Mouse (Mus musculus) frontal cortex, adult 2 months (tissue): Measurements from ENCODE around the gene Efcc1. TPM values are rescaled to one million over a fixed set of nuclear protein-coding genes. Genes with fewer than 3 reads are reported as not detected.
A peak's percentile ranks its signal among the peaks of the same experiment; 100 is the strongest.

ENCODE experiments used
- DNase-seq, 2 experiments: peaks; one replicate each; pipeline ENCODE4 v3.0.0; 2022; ENCODE audit warnings: low spot score in 1 of 2; ENCODE audit errors: extremely low spot score in 1 of 2
- polyA plus RNA-seq: library from polyadenylated mRNA; depleted of rRNA; stranded (reverse); fragments of >200 nt; gene quantifications from 2 replicates; pipeline ENCODE4 v1.2.3, GENCODE M21; 2012; rRNA removed

Gene Efcc1
- polyA plus RNA-seq = 4.3 and 4.5 TPM in 2 replicates

DNA sequence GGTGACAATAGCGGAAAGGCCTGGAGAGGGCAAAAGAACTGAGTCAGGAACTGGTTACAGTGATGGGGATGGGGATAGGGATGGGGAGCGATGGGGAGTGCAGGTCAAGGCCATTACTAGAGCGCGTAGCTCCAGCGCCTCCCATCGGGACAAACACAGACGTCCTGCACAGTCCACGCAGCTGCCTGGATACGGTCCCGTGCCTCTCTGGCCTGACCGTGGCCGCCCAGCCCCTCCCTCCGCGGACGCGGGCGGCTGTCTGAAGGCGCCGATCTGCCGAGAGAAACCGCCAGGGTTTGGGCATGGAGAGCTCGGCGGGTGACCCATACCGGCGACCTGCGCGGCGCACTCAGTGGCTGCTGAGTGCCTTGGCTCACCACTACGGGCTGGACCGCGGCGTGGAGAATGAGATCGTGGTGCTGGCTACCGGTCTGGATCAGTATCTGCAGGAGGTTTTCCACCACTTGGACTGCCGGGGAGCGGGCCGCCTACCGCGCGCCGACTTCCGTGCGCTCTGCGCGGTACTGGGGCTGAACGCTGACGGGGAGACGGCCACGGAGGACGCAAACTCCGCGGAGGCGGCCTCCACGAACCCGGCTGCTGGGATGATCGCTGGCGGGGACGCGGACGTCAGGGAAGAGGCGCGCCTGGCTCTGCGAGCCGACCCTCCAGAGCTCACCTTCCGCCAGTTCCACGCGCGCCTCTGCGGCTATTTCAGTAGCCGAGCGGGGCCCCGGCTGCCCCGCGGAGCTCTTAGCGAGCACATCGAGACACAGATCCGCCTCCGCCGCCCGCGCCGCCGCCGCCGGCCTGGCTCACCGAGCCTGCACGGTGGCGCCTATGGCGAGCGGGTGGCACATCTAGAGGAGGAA is at the start of gene Efcc1:
TSS of gene Efcc1 (plus strand) at position 279 of the 872 bp plus-strand sequence.
- DNase-seq = peak in 1 of 2 experiments; percentile 59

DNA sequence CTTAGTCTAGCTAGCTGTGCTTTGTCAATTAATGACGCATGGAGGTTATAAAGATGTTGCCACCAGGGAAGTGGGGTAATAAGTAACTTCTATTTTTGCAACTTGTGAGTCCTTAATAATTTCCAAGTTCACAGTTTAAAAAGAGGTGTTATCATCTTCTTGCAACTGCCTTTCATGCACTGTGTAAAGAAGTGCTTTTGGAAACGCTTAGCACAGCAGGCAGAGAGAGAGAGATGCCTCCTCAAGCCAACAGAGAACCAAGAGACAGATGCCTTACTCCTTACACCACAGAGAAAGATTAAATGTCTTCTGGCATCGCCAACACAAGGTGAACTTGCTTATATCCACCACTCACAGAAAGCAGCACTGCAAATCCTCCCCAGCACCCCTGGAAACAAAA is 34.7 kb upstream of the Efcc1 start:
- DNase-seq = no peak

DNA sequence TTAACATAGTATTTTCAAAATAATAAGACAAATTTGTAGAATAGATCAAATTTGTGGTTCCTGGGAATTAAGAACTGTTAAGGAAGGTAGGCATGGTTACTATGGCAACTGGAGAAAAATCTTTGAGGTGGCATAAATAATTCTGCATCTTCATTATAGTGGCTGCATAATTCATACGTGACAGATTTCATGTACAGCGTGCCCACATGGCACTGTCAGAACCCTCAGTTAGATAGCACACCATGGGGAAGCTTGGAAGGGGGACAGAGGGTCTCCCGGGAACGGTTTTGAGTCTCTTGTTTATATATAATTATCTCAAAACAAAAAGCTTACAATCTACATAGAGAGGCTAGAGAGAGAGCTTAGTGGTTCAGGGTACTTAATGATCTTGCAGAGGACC is 34.1 kb upstream of the Efcc1 start:
- no peak for DNase-seq

DNA sequence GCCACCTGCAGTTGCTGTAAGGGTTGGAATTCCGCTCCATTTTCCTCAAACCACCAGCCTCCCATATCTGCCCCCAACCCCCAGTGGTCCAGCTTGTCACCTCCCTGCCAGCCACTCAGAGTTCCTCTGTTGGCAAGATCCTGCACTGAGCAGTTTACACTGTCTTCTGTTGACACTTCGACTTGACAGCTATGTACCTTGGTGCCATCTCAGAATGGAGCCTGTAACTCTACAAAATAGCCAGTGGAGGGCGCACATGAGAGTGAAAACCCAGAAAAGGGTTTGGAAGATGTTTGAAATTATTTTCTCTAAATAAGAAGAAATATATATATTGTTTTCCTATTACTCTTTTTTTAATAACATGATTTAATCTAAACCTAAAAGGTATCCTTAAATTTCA is 24.4 kb upstream of the Efcc1 start:
- DNase-seq = peak in 1 of 2 experiments; percentile 18

DNA sequence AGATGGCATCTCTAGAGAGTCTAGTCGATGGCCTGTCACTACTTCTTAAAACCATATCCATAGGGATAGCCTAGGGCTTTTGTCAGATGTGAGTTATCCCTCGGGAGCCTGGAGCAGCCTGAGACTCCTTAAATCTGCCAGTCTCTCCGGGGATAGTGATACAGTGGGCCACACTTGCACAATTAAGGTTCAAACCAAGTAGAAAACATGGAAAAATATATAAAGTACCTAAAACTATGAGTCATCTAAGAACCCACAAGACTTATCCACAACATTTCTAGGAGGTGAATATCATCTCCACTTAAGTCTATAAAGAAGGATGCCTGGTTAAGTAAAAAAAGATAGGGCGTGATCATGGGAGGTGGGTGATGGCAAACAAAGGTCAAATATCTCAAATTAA is 18.4 kb upstream of the Efcc1 start:
- no peak for DNase-seq

DNA sequence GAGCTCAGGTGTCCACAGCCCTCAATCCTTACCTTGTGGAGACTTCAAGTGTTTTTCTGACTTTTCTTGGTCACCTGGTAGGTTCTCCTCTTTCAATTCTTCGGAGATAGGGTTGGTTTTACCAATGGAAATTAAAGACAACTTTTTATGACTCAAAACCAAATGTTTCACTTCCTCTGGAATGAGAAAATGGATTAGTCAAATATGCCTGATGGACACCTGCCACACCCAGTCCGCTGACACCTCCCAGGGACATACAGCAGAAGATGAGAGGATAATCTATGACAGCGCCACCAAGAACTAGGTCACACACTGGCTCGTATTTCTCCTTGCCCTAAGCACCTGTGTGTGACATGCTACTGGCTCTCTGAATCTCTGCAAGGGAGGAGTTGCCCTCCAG is 16.6 kb upstream of the Efcc1 start:
- no peak for DNase-seq

DNA sequence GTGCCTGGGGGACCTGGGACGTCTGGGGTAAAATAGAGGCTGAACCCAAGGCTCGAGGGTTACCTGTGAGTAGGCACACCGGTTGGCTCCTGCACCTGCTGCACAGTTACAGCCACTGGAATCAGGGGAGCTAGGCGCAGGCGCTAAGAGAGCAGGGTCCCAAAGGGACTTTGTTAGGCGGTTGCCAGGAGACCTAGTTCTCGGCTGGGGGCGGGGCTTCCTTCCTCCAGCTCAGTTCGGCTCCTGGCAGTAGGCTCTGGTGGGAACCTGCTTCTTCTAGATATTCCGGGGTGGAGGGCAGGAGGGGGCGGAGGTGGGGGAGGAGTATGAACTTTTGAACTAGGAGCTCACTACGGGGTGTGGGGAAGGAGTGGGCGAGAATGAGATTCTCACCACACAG is 8.0 kb upstream of the Efcc1 start:
- peak in 1 of 2 experiments; percentile 66 for DNase-seq

DNA sequence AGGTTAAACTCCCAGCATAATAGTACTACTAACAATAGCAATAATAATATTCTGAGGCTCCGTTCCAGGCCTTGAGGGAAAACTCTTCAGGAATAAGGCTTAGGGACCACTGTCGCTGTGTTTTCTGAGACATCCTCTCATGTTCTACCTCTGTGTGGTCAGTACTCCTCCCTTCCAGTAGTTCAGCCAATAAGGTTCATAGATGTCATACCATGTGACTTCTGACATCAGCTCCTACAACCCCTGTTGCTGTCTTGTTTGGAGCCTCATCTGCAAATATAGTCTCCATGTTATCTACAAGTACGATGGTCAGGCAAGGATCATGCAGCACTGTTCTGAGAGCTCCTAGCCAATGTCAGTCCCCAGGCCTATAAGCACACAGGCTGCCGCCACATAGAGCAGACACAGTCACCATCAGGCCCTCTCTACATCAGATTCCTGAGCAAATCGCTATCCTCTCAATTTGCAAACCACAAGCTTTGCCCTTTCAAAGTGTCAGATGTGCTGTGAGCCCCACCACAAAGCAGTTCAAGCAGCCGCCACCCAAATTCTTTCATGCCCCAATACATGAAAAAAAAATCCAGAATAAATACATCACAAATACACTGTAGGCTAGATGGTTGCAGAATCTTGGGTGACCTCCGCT is 5.3 kb upstream of the Efcc1 start:
- no peak for DNase-seq

DNA sequence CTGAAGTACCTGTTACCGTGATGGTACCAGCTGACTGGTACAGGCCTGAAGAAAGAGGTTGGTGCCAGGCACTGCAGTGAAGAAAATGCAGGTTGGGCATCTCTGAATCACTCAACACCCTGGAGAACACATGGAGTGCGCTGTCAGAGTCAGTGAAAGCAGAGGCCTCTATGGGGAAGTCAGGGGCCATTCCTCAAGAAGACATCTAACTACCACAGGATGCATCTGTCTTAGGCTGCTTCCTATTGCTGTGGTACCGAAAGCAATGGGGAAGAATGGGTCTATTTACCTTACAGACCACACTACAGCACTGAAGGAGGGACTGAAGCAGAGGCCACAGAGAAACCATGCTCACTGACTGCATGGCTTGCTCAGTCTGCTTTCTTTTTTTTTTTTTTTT is 2.6 kb upstream of the Efcc1 start:
- no peak for DNase-seq

DNA sequence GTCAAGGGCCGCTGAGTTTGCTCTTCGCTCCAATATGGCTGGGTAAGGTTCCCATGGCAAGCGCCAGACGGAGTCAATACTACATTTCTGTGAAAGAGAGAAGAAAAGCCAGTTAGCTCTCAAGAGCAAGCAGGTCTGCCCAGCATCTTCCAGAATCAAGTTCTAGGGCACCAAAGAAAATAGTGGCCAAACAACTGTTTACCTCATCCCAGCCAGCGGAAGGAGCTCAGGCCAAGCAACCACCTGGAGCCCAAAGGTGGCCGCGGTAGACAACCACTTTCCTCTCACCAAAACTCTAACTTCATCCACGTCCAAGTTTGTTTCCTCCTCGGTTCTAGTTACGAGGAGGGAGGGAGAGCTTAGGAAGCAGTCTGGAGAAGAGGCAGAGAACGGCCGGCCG is 528 bp upstream of the Efcc1 start:
- DNase-seq = no peak

DNA sequence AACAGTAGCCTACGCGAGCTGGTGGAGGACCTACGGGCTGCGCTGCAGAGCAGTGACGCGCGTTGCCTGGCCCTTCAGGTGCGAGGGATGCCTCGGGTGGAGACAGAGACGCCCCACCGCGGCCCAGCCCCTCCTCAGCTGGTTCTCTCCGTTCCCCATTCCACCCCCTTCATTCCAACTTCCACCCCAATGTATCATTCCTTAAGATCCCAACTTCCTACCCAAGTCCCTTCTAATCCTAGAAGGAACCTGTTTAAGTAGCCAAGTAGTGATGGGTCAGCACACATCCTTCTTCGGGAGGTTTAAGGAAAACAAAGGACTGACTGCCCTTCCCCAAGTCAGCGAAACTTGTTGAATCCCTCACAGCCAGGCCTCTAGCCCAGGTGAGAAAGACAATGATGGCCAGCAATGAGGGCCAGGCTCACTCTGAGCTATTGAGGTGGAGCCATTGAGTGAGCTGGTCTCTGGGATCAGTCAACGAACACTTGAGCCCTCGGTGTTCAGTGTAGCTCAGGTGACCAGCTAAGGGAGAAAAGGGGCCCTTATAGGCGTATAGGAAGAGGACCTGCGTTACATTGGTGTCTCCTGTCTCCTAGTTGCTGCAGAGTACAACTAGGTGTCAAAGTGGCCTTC is 910 bp downstream of the Efcc1 start:
- no peak for DNase-seq

DNA sequence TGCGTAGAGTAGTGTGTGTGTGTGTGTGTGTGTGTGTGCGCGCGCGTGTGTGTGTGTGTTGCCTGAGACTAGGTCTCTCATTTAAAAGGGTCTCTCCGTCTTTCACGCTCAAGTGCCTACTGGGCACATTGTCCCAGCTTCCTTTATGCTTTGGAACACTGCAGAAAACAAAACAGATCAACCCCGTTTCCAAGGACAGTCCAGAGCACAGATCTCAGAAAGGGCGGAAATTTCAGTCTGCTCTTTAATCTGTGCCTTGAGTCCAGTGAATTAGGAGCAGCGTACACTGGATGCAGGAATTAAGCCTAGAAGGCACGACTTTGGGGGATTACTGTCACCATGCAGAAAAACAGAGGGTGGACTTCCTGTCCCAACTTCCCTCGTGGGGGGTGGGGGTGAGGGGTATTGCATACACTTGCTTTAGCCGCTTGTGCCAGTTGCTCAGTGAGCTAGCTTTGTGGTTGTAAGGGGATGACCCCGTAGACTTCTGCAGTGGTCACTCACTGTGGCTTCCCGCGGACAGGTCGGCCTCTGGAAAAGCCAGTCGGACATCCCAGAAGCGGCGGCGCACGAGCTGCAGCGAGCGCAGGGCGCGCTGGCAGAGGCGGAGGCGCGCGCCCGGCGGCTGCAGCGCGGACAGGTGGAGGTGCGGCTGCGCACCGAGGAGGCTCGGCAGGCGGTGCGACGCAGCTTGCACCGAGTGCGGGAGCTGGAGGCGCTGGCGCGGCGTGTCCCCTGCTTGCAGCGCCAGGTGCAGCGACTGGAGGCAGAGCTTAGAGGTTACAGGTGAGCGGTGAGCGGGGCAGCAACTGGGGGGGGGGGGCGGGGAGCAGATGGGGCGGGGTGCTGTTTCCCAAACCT is 1.7 kb downstream of the Efcc1 start:
- peak in 1 of 2 experiments; percentile 35 for DNase-seq

DNA sequence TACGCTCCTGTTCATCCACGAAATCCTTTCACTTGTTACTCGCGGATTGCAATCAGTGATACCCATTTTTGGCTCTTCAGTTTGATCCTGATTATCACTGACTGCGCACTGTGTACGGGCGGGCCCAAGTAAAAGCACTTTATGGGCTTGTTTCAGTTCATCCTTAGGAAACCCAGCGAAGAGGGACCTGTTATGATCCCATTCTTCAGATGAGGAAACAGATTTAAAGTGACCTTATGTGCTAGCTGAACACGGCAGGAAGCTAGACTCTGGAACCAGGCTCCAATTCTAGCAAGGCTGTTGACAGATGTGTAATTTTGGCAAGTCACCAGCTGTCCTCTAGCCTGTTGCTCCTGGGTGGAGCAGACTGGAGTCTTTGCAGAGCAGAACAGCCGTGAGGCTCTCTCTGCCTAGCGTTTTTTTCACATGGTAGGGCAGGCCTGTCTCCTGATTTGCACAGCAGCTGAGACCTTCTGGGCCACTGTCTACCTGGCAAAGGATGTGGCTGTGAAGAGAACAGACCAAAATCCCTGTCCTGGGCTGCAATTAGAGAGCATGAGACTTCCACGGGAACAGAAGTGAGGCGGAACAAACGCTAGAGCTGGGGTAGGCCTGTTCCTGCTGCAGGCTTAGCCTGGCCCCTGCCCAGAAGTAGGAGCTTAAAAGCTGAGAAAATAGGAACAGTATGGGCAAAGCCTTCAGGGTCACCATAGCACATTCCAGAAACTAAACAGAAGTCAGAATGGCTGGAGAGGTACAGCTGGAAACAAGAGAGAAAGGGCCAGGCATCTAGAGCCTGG is 2.7 kb downstream of the Efcc1 start:
- no peak for DNase-seq

DNA sequence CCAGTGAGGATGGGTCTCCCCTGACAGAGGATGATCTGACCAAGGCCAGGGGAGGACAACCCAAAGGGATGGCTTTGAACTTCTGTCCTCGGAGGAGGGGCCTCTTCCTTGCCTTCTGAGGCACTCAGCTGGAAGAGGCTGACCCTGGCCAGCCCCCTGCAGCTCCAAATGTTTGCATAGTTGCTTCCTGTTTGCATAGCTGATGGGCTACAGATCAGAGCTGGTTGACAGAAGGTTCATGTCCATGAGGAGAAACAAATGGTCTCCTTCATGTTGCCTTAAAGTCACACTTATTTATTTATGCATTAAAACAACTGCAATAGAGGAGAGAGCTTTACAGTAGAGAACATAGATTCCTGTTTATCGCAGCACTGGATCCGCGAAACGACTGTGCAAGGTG is 3.5 kb downstream of the Efcc1 start:
- no peak for DNase-seq

DNA sequence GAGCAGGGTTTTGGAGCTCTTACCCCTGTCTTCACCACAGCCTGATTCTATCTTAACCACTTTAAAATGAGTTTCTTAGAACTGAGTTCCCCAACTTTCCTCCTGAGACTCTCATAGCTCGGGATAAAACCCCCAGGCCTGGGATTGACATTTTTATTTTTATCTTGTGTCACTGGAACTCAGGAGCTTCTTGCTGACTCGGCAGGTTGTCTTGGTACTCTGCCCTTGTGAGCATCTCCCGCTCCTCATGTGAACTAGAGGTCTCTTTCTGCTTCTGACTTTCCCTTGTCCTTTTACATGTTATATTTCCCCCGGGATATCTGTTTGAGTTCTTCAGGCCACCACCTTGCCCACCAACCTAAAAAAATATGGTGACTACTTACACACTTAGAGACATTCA is 6.3 kb downstream of the Efcc1 start:
- no peak for DNase-seq

DNA sequence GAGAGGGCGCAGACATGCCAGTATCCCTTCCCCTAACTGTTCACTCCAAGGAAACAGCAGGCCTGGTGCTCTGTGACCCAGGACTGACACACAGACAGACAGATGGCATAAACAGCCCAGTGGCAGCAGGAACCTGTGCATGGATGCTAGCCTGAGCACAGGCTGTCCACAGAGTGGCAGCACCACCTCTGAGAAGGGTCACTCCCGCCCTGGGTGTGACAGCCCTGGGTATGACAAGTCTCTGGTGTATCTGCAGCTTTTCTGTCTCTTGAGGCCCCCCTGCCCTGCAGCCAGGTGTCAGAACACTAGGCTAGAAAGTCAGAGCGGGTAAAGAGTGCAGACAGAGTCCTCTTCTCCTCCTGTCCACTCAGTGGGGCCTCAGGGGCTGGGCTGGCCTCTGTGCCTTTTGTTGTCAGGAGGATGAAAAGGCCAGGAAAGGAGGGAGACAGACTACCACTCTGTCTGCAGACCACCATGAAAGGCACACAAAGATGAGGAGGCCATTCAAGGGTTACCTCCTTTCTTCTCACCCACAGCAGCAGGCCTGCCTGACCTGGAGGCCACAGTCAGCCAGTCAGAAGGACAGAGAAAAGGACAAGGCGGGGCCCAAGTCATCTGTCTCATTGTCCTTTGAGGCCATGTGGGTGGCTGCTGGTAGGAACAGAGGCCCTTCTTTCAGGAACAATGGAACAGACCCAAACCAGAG is 7.4 kb downstream of the Efcc1 start:
- no peak for DNase-seq

DNA sequence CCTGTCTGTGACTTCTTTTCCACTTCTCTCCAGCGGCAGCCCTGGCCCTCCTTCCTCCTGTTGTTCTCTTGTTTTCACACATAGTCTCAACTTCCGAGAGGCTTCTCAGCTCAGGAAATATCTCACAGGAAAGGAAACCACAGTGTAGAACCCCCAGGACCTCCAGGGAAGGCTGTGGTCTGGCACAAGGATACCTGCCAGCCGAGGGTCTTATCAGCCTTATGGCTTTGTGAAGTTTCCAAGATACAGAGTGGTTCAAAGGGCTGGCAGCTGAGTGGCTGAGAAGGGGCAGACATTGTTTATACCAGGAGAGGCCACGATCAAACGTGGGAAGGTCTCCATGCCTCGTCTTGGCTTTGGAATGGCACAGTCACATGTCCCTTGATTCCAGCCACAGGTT is 9.2 kb downstream of the Efcc1 start:
- no peak for DNase-seq

DNA sequence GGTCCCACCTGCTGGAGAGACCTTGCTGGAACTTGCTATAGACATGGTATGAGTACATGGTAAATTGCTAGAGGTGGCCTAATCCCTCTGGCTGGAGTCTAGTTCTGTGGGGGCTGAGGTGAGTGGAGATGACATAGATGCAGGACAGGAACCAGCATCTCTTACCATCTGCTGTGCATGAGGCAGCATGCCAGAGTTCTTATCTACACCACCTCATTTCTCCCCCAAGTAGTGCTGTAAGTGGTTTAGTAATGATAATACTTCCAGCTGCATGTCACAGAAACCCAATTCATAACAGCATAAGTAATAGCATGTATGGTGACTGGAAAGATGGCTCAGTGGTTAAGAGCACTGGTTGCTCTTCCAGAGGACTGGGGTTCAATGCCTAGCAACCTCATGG is 9.8 kb downstream of the Efcc1 start:
- DNase-seq = no peak

DNA sequence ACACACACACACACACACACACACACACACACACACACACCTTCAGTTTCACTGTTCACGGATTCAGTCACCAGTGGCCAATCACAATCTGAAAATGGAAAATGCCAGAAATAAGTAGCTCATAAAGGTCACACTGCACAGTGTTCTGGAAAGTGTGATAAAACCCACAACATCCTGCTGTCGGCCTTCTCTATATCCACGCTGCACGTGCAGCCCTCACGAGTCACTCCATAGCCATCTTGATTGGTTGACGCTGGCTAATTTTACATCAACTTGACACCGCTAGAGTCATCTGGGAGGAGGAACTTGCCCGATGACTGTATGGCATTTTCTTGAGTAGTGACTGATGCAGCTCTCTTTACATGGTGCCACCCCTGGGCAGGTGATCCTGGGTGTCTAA is 11.3 kb downstream of the Efcc1 start:
- no peak for DNase-seq
